Mouse (Mus musculus) left cerebral cortex, postnatal 36 days (tissue): ENCODE results near the gene Olfr92. TPM values are rescaled to one million over a fixed set of nuclear protein-coding genes. Genes with fewer than 3 reads are reported as not detected.

Experiments used
- DNase-seq, 2 experiments: peaks; one replicate each; pipeline ENCODE4 v3.0.0; 2021 to 2022; ENCODE audit warnings: low spot score in 2 of 2, mixed read lengths in 1 of 2
- intact Hi-C: fragments of 180-260 bp; cut with DNase I; formaldehyde crosslinking; loops from one replicate; pipeline ENCODE4 v1.15.1; 2025
- total RNA-seq, 2 experiments: library from RNA; stranded (reverse); gene quantifications; 2 replicates each; pipeline ENCODE4 v1.2.3; 2021

The Olfr92 gene
- total RNA-seq, 2 experiments from 2014 or later: not detected

GRCm38 (mm10) chr17:37063686-37064495 lies 56.0 kb downstream of the Olfr92 start:
- intact Hi-C loops: no loop called here
- DNase-seq: no peak

GRCm38 (mm10) chr17:37063063-37063462 lies 56.8 kb downstream of the Olfr92 start:
- no peak for DNase-seq
- intact Hi-C loops: no loop called here

- intact Hi-C loops: no loop called here
- peak; percentile 63 to 66 for DNase-seq
Measured at GRCm38 (mm10) chr17:37062101-37062641, 57.7 kb downstream of the Olfr92 start.

DNA sequence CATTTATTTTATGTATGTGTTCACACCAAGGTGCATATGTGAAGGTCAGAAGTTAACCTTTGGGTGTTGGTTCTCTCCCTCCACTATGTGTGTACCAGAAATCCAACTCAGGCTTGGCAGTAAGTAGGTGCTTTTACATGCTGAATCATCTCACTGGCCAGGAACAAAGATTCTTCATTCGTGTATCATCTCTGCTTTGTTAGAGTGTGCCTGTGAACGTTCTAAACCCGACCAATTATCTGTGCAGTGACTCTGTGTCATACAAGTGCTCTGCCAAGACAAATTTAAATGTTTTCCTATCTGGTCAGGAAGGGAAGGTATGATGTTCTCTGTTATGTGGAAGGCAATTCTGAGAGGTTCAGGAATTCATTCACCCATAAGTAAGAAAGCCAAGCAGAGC lies 58.5 kb downstream of the Olfr92 start:
- intact Hi-C loops: no loop called here
- no peak for DNase-seq

Other genes with a start within 250 kb of the Olfr92 start
- not detected for gene Trim40, start 230.0 kb downstream of the Olfr92 start, total RNA-seq
- not detected for gene Trim31, start 222.0 kb downstream of the Olfr92 start, total RNA-seq
- 1 to 10 TPM; 7.1 to 9.9 TPM for gene Rnf39, start 177.2 kb downstream of the Olfr92 start, total RNA-seq
- gene Ppp1r11, start 168.3 kb downstream of the Olfr92 start, total RNA-seq: 100 to 1,000 TPM; 126 to 130 TPM
- gene Znrd1, start 161.5 kb downstream of the Olfr92 start, total RNA-seq: 10 to 100 TPM; 32.1 to 33.5 TPM
- gene Znrd1as, start 161.5 kb downstream of the Olfr92 start, total RNA-seq: 1 to 10 TPM; 3.6 to 3.8 TPM
- gene 2410137M14Rik, start 138.9 kb downstream of the Olfr92 start, total RNA-seq: not detected
- gene H2-M5, start 130.6 kb downstream of the Olfr92 start, total RNA-seq: 1 to 10 TPM in 1 of 2 experiments, under 1 TPM in 1; 0.69 to 1.2 TPM
- gene Zfp57, start 118.9 kb downstream of the Olfr92 start, total RNA-seq: 10 to 100 TPM; 11.5 to 20.4 TPM
- gene Mog, start 96.7 kb downstream of the Olfr92 start, total RNA-seq: 10 to 100 TPM; 48.3 to 87.0 TPM
- 100 to 1,000 TPM; 679 to 696 TPM for gene Gabbr1, start 74.1 kb downstream of the Olfr92 start, total RNA-seq
- gene Olfr90, start 31.6 kb downstream of the Olfr92 start, total RNA-seq: not detected
- gene Olfr91, start 21.8 kb downstream of the Olfr92 start, total RNA-seq: not detected
- not detected for gene Olfr93, start 41.4 kb upstream of the Olfr92 start, total RNA-seq
- not detected for gene Ubd, start 73.8 kb upstream of the Olfr92 start, total RNA-seq
- gene Olfr94, start 80.9 kb upstream of the Olfr92 start, total RNA-seq: not detected
- not detected for gene Olfr95, start 93.0 kb upstream of the Olfr92 start, total RNA-seq
- not detected for gene Olfr96, start 100.1 kb upstream of the Olfr92 start, total RNA-seq
- gene Olfr97, start 117.2 kb upstream of the Olfr92 start, total RNA-seq: not detected
- not detected for gene Olfr98, start 143.7 kb upstream of the Olfr92 start, total RNA-seq
- 1 to 10 TPM; 3.2 to 3.4 TPM for gene H2-M3, start 150.1 kb upstream of the Olfr92 start, total RNA-seq
- gene Olfr99, start 163.4 kb upstream of the Olfr92 start, total RNA-seq: not detected
- not detected for gene Olfr101, start 184.2 kb upstream of the Olfr92 start, total RNA-seq
- not detected for gene Olfr102, start 197.0 kb upstream of the Olfr92 start, total RNA-seq
- gene Olfr103, start 219.6 kb upstream of the Olfr92 start, total RNA-seq: not detected
- gene Olfr104-ps, start 239.5 kb upstream of the Olfr92 start, total RNA-seq: not detected